Mouse (Mus musculus): ENCODE measurements at regions not wholly inside any gene's neighbourhood (a gene's known extent, or its start where the extent isn't known, plus 50 kb on each side); places are given as distances from the start of the nearest gene placed in this dataset.

DNA sequence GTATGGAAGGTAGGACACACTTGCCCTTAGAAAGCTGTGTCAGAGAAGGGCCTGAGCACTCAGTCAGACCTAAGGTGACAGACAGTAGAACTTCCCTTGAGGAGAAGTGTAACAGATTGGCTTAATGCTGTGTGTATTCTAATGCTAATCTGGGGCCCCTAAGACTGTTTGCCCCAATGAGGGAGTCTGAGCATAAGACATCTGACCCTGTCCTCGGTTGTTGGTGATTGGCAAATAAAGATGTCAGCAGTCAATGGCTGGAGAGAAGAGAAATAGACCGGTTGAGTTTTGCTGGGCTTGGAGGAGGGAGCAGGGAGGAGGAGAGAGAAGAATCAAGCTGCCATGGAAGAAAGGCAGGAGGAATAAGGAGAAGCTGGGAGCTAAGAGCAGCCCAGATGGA is 147.0 kb upstream of the Rxfp2 start:
- TF ChIP-seq CTCF (IDR thresholded peaks at IDR 0.05; ENCODE audit: borderline replicate concordance, control insufficient read depth, extremely low read depth, insufficient read depth, low read length, poor library complexity) (no peak), POLR2A (IDR thresholded peaks at IDR 0.05; ENCODE audit: control insufficient read depth, extremely low read depth, insufficient read depth, low read length, poor library complexity) (no peak)
